Mouse (Mus musculus) heart, embryonic 11.5 days (tissue): ENCODE measurements around the gene Trim56. TPM values are rescaled to one million over a fixed set of nuclear protein-coding genes. Genes with fewer than 3 reads are reported as not detected.

Source experiments
- ATAC-seq: fragments of 200-750 bp; cut with Nextera tagmentation; replicated peaks from 2 replicates; pipeline ENCODE4 v1.8.0; 2017; ENCODE audit warnings: moderate library complexity; ENCODE audit not compliant: insufficient number of reproducible peaks, low FRiP score, low TSS enrichment
- H3K27ac ChIP-seq: fragments of 300-500 bp; sonication (generic); 2 replicates; pipeline ENCODE4 v1.5.1; 2014; ENCODE audit warnings: mild to moderate bottlenecking, low read depth, low read length
- H3K27me3 ChIP-seq: fragments of 300-500 bp; sonication (generic); 2 replicates; pipeline ENCODE4 v1.6.1; 2014; ENCODE audit warnings: mild to moderate bottlenecking, low read length, mixed read lengths; ENCODE audit not compliant: control insufficient read depth, insufficient read depth
- H3K36me3 ChIP-seq: fragments of 300-500 bp; sonication (generic); 2 replicates; pipeline ENCODE4 v1.6.1; 2014; ENCODE audit warnings: mild to moderate bottlenecking, low read length, moderate library complexity, mixed read lengths; ENCODE audit not compliant: control insufficient read depth, insufficient read depth
- H3K4me1 ChIP-seq: fragments of 300-500 bp; sonication (generic); 2 replicates; pipeline ENCODE4 v1.6.1; 2014; ENCODE audit warnings: low read length; ENCODE audit not compliant: control insufficient read depth, insufficient read depth
- H3K4me2 ChIP-seq: fragments of 300-500 bp; sonication (generic); 2 replicates; pipeline ENCODE4 v1.6.1; 2014; ENCODE audit warnings: mild to moderate bottlenecking, moderate library complexity
- H3K4me3 ChIP-seq: fragments of 300-500 bp; sonication (generic); 2 replicates; pipeline ENCODE4 v1.5.1; 2014; ENCODE audit warnings: low read depth, low read length
- H3K9ac ChIP-seq: fragments of 300-500 bp; sonication (generic); 2 replicates; pipeline ENCODE4 v1.6.1; 2014; ENCODE audit warnings: mild to moderate bottlenecking, low read depth, low read length, moderate library complexity
- H3K9me3 ChIP-seq: fragments of 300-500 bp; sonication (generic); replicated peaks from 2 replicates; pipeline ENCODE4 v1.6.1; 2016; ENCODE audit warnings: low read length; ENCODE audit not compliant: control insufficient read depth
- WGBS: fragments of 180-500 bp; shearing (Covaris S2); extraction: QIAGEN DNeasy Blood & Tissue Kit; methylation state at CpG from one replicate; pipeline ENCODE4 v1.1.7; 2014; ENCODE audit not compliant: insufficient replicate concordance; 5-methylcytosine and 5-hydroxymethylcytosine counted together
- polyA plus RNA-seq: library from polyadenylated mRNA; unstranded; fragments of >200 nt; fragmentation: Nextera tagmentation; extraction: Ambion mirVana; gene quantifications from 2 replicates; pipeline ENCODE4 v1.2.1, GENCODE M21; 2014

The Trim56 gene
- polyA plus RNA-seq, 1 experiment from 2014 or later, result 9.4 TPM

GRCm38 (mm10) chr5:137103969-137104368 lies 12.0 kb downstream of the Trim56 start:
- H3K27me3 ChIP-seq, result no peaks in the 10 kb centered on the region
- no peak overlapping the region for H3K4me3 ChIP-seq
- no peak overlapping the region for H3K4me2 ChIP-seq
- H3K36me3 ChIP-seq, result no peaks in the 10 kb centered on the region
- H3K27ac ChIP-seq, result peak overlapping the region; percentile 87
- 91% methylated on average over 2 of the region's 2 CpGs for WGBS
- no peak overlapping the region for H3K9ac ChIP-seq
- ATAC-seq, result no peak
- peaks cover 8% of the 10 kb centered on the region; the same call in 1 of the 2 replicates for H3K4me1 ChIP-seq
- H3K9me3 ChIP-seq, result no peaks in the 10 kb centered on the region

GRCm38 (mm10) chr5:137102575-137103522 lies 13.2 kb downstream of the Trim56 start:
- peak overlapping the region; percentile 87 for H3K27ac ChIP-seq
- peak; percentile 88 for ATAC-seq
- no peaks in the 10 kb centered on the region for H3K36me3 ChIP-seq
- peak overlapping the region; percentile 43 for H3K4me2 ChIP-seq
- H3K9ac ChIP-seq, result 0 out of 2 replicates have a peak overlapping the region, but pooled peaks have one; percentile 44
- H3K9me3 ChIP-seq, result no peaks in the 10 kb centered on the region
- no peak overlapping the region for H3K4me3 ChIP-seq
- H3K27me3 ChIP-seq, result no peaks in the 10 kb centered on the region
- 45% methylated on average over 28 of the region's 28 CpGs for WGBS
- H3K4me1 ChIP-seq, result peaks cover 8% of the 10 kb centered on the region; the same call in 1 of the 2 replicates

- 79% methylated on average over 10 of the region's 10 CpGs for WGBS
Measured at GRCm38 (mm10) chr5:137102078-137102477, 13.9 kb downstream of the Trim56 start.

GRCm38 (mm10) chr5:137100660-137101059 lies 15.3 kb downstream of the Trim56 start:
- Histone ChIP-seq H3K9ac (no peak overlapping the region), H3K27ac (no peak overlapping the region), H3K36me3 (no peaks in the 10 kb centered on the region), H3K4me3 (no peak overlapping the region), H3K4me2 (no peak overlapping the region), H3K9me3 (no peaks in the 10 kb centered on the region), H3K4me1 (peaks cover 8% of the 10 kb centered on the region; the same call in 1 of the 2 replicates), H3K27me3 (no peaks in the 10 kb centered on the region)
- ATAC-seq, result no peak
- WGBS, result 51% methylated on average over 4 of the region's 4 CpGs

More at GRCm38 (mm10) chr5:137102078-137102477, 13.9 kb downstream of the Trim56 start:
- Histone ChIP-seq H3K9ac (0 out of 2 replicates have a peak overlapping the region, but pooled peaks have one; percentile 43), H3K4me1 (peaks cover 8% of the 10 kb centered on the region; the same call in 1 of the 2 replicates), H3K27ac (peak overlapping the region; percentile 87), H3K36me3 (no peaks in the 10 kb centered on the region), H3K4me3 (no peak overlapping the region), H3K9me3 (no peaks in the 10 kb centered on the region), H3K4me2 (no peak overlapping the region), H3K27me3 (no peaks in the 10 kb centered on the region)
- ATAC-seq, result no peak

- Histone ChIP-seq H3K36me3 (no peaks in the 10 kb centered on the region), H3K4me3 (no peak overlapping the region), H3K9ac (no peak overlapping the region), H3K27me3 (no peaks in the 10 kb centered on the region), H3K4me1 (peaks cover 6% of the 10 kb centered on the region; the same call in 1 of the 2 replicates), H3K27ac (no peak overlapping the region), H3K4me2 (no peak overlapping the region), H3K9me3 (no peaks in the 10 kb centered on the region)
- 56% methylated on average over 11 of the region's 11 CpGs for WGBS
- ATAC-seq, result no peak
Measured at GRCm38 (mm10) chr5:137098418-137098817, 17.6 kb downstream of the Trim56 start.

GRCm38 (mm10) chr5:137096037-137096436 lies 20.0 kb downstream of the Trim56 start:
- Histone ChIP-seq H3K36me3 (no peaks in the 10 kb centered on the region), H3K9me3 (no peaks in the 10 kb centered on the region), H3K9ac (no peak overlapping the region), H3K4me3 (no peak overlapping the region), H3K4me2 (no peak overlapping the region), H3K4me1 (no peaks in the 10 kb centered on the region), H3K27ac (no peak overlapping the region), H3K27me3 (no peaks in the 10 kb centered on the region)
- 64% methylated on average over 1 of the region's 1 CpGs for WGBS
- ATAC-seq, result no peak

GRCm38 (mm10) chr5:137095135-137095534 lies 20.9 kb downstream of the Trim56 start:
- no peaks in the 10 kb centered on the region for H3K4me1 ChIP-seq
- H3K27ac ChIP-seq, result no peak overlapping the region
- H3K9ac ChIP-seq, result no peak overlapping the region
- no peaks in the 10 kb centered on the region for H3K27me3 ChIP-seq
- H3K4me2 ChIP-seq, result no peak overlapping the region
- no peaks in the 10 kb centered on the region for H3K36me3 ChIP-seq
- 80% methylated on average over 10 of the region's 10 CpGs for WGBS
- no peaks in the 10 kb centered on the region for H3K9me3 ChIP-seq
- no peak for ATAC-seq
- H3K4me3 ChIP-seq, result no peak overlapping the region

- Histone ChIP-seq H3K9ac (no peak overlapping the region), H3K27ac (no peak overlapping the region), H3K9me3 (no peaks in the 10 kb centered on the region), H3K4me2 (no peak overlapping the region), H3K27me3 (no peaks in the 10 kb centered on the region), H3K36me3 (no peaks in the 10 kb centered on the region), H3K4me1 (no peaks in the 10 kb centered on the region), H3K4me3 (no peak overlapping the region)
- 74% methylated on average over 9 of the region's 9 CpGs for WGBS
- ATAC-seq, result no peak
Measured at GRCm38 (mm10) chr5:137093720-137094119, 22.3 kb downstream of the Trim56 start.
